Mouse (Mus musculus) megakaryocyte-erythroid progenitor cell, adult 5 weeks (primary cell): ENCODE measurements around the gene Gadl1. TPM values are rescaled to one million over a fixed set of nuclear protein-coding genes. Genes with fewer than 3 reads are reported as not detected.

Experiments
- polyA plus RNA-seq: library from polyadenylated mRNA; stranded (reverse); fragments of >175 nt; gene quantifications from 2 replicates; pipeline ENCODE4 v1.2.3, GENCODE M21; 2012

Gadl1 gene
- 0.03 and 0.05 TPM in 2 replicates for polyA plus RNA-seq

GRCm38 (mm10) chr9:115909155-115909554, at the start of gene Gadl1:
TSS of gene Gadl1 (plus strand) at chr9:115909455.

